In the genomic region with DNA sequence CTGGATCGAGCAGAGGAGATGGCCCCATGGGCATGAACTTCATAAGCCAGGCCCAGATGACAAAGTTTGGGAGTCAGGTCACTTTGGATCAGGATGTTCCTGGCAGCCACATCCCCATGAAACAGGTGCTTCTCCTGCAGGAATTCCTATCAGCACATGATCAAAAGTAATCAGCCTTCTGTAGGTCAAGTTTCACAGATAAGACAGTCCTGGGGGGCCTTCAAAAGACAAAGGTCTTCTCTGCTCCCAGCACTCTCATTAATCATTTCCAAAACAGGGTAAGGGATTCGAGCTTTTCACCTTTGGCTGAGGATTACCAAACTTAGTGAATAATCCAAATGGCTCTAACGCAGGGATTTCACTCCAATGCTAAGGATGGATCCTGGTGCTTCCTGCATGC, we compare ENCODE assay signal across 24 mouse cellular contexts. TPM values are rescaled to one million over a fixed set of nuclear protein-coding genes. Genes with fewer than 3 reads are reported as not detected.
"Had no signal": no experiment of that assay in that cellular context is flagged by ENCODE, and none has a peak within 500 bp of the region (broad histone marks: within the 10 kb centered on the region; RNA-seq: fewer than 3 reads in every experiment).

No protein-coding gene starts in this region.

- ATAC-seq: hindbrain, postnatal 0 days; inflammation-experienced regulatory T-cells, adult 6 months had no signal

- DNase-seq: kidney, adult 18-20 months; kidney, adult 9 months; kidney, postnatal 14 days; layer of hippocampus, adult 9-11 months; lung, adult 18-20 months; lung, postnatal 10 days; lung, postnatal 36 days; midbrain, embryonic 14.5 days; right cerebral cortex, adult 18-20 months; right cerebral cortex, postnatal 14 days; right cerebral cortex, postnatal 4 days; thymus, adult 2 months; thymus, postnatal 25 days had no signal

- H3K9me3 ChIP-seq: lung, embryonic 15.5 days; megakaryocyte, embryonic 14.5 days; midbrain, embryonic 10.5 days; neural tube, embryonic 12.5 days; neural tube, embryonic 15.5 days had no signal

- H3K9ac ChIP-seq: lung, embryonic 15.5 days; neural tube, embryonic 12.5 days; neural tube, embryonic 15.5 days had no signal

- H3K36me3 ChIP-seq: lung, embryonic 15.5 days; midbrain, embryonic 10.5 days; neural tube, embryonic 12.5 days; neural tube, embryonic 15.5 days had no signal

- H3K4me3 ChIP-seq: layer of hippocampus, adult 2 months; left cerebral cortex, adult 2 months; lung, embryonic 15.5 days; megakaryocyte, embryonic 14.5 days; midbrain, embryonic 10.5 days; neural tube, embryonic 12.5 days; neural tube, embryonic 15.5 days had no signal

- H3K4me2 ChIP-seq: lung, embryonic 15.5 days; neural tube, embryonic 12.5 days; neural tube, embryonic 15.5 days had no signal

- H3K27ac ChIP-seq: hindbrain, postnatal 0 days; layer of hippocampus, adult 2 months; left cerebral cortex, adult 2 months; lung, embryonic 15.5 days; midbrain, embryonic 10.5 days; neural tube, embryonic 12.5 days; neural tube, embryonic 15.5 days had no signal

- H3K27me3 ChIP-seq: lung, embryonic 15.5 days; megakaryocyte, embryonic 14.5 days; neural tube, embryonic 12.5 days; neural tube, embryonic 15.5 days had no signal

- H3K4me1 ChIP-seq: lung, embryonic 15.5 days; midbrain, embryonic 10.5 days; neural tube, embryonic 12.5 days; neural tube, embryonic 15.5 days had no signal

RNA-seq across cellular contexts. Expression of gene Styk1, which starts 48.6 kb away (rescaled TPM):
- polyA plus RNA-seq: inflammation-experienced regulatory T-cells, adult 6 months had no signal

RNA-seq across cellular contexts. Expression of gene Klra2, which starts 57.6 kb away (rescaled TPM):
- polyA plus RNA-seq: limb, embryonic 11.5 days; midbrain, embryonic 10.5 days; neural tube, embryonic 12.5 days; neural tube, embryonic 15.5 days; testis, adult 2 months had no signal
